Mouse (Mus musculus): Measurements from ENCODE around the gene Ticrr.

The Ticrr gene

GRCm38 (mm10) chr7:79680231-79680630 lies 20.2 kb downstream of the Ticrr start:
- DNase-seq (ENCODE audit: low read depth) = no peak

GRCm38 (mm10) chr7:79696495-79696894 lies 36.5 kb downstream of the Ticrr start:
- no peak for DNase-seq (ENCODE audit: low read depth)

GRCm38 (mm10) chr7:79702755-79703154 lies 42.8 kb downstream of the Ticrr start:
- no peak for DNase-seq (ENCODE audit: low read depth)

GRCm38 (mm10) chr7:79705210-79705609 lies 45.2 kb downstream of the Ticrr start:
- no peak for DNase-seq (ENCODE audit: low read depth)

GRCm38 (mm10) chr7:79710130-79710607 lies 50.2 kb downstream of the Ticrr start:
- no peak for DNase-seq (ENCODE audit: low read depth)

- DNase-seq (ENCODE audit: low read depth) = no peak
Observed at GRCm38 (mm10) chr7:79710831-79711230, 50.8 kb downstream of the Ticrr start.

- peak; percentile 64 for DNase-seq (ENCODE audit: low read depth)
Observed at GRCm38 (mm10) chr7:79715187-79715981, 55.4 kb downstream of the Ticrr start, which contains the start of gene Kif7. Kif7 (minus strand) TSS chr7:79715720.

- no peak for DNase-seq (ENCODE audit: low read depth)
Observed at GRCm38 (mm10) chr7:79721386-79721977, 61.5 kb downstream of the Ticrr start.

- DNase-seq (ENCODE audit: low read depth) = peak; percentile 48
Observed at GRCm38 (mm10) chr7:79727091-79727490, 67.1 kb downstream of the Ticrr start.

- peak; percentile 71 for DNase-seq (ENCODE audit: low read depth)
Observed at GRCm38 (mm10) chr7:79728219-79728618, 68.2 kb downstream of the Ticrr start.

- no peak for DNase-seq (ENCODE audit: low read depth)
Observed at GRCm38 (mm10) chr7:79729169-79729568, 69.2 kb downstream of the Ticrr start.

GRCm38 (mm10) chr7:79729743-79730370 lies 69.9 kb downstream of the Ticrr start:
- DNase-seq (ENCODE audit: low read depth) = no peak

- no peak for DNase-seq (ENCODE audit: low read depth)
Observed at GRCm38 (mm10) chr7:79731438-79731837, 71.4 kb downstream of the Ticrr start.

GRCm38 (mm10) chr7:79732622-79733021 lies 72.6 kb downstream of the Ticrr start, which contains the start of gene Plin1:
Plin1 (minus strand) TSS chr7:79732903.
- DNase-seq (ENCODE audit: low read depth) = no peak

- no peak for DNase-seq (ENCODE audit: low read depth)
Observed at GRCm38 (mm10) chr7:79734563-79734962, 74.6 kb downstream of the Ticrr start.

- no peak for DNase-seq (ENCODE audit: low read depth)
Observed at GRCm38 (mm10) chr7:79736511-79736910, 76.5 kb downstream of the Ticrr start.

GRCm38 (mm10) chr7:79738913-79739312 lies 78.9 kb downstream of the Ticrr start:
- no peak for DNase-seq (ENCODE audit: low read depth)

- DNase-seq (ENCODE audit: low read depth) = no peak
Observed at GRCm38 (mm10) chr7:79740279-79740678, 80.3 kb downstream of the Ticrr start.

- DNase-seq (ENCODE audit: low read depth) = peak; percentile 41
Observed at GRCm38 (mm10) chr7:79742277-79742658, 82.3 kb downstream of the Ticrr start.

- DNase-seq (ENCODE audit: low read depth) = peak; percentile 62
Observed at GRCm38 (mm10) chr7:79742659-79743536, 82.9 kb downstream of the Ticrr start, which contains the start of the genes Pex11a and Wdr93. Pex11a (minus strand) TSS chr7:79743131. Wdr93 (plus strand) TSS chr7:79743163.

GRCm38 (mm10) chr7:79744051-79744450 lies 84.1 kb downstream of the Ticrr start:
- DNase-seq (ENCODE audit: low read depth) = no peak

GRCm38 (mm10) chr7:79744585-79744984 lies 84.6 kb downstream of the Ticrr start:
- no peak for DNase-seq (ENCODE audit: low read depth)

Data from c-Kit-positive CD71-positive TER-119-negative erythroid progenitor cells, embryonic 14.5 days (primary cell).